Mouse (Mus musculus) ES-Bruce4 (cell line): ENCODE measurements at regions not wholly inside any gene's neighbourhood (a gene's known extent, or its start where the extent isn't known, plus 50 kb on each side); places are given as distances from the start of the nearest gene placed in this dataset.

Experiments
- CTCF ChIP-seq: IDR thresholded peaks from one replicate; pipeline ENCODE4 v1.8.1; 2011; ENCODE audit warnings: low read depth, low read length
- EP300 ChIP-seq: IDR thresholded peaks from 2 replicates; pipeline ENCODE4 v1.6.1; 2011; ENCODE audit warnings: low read depth, low read length; ENCODE audit not compliant: insufficient read depth
- POLR2A ChIP-seq: IDR thresholded peaks from one replicate; pipeline ENCODE4 v1.8.1; 2011; ENCODE audit warnings: low read length; ENCODE audit not compliant: insufficient read depth

- TF ChIP-seq POLR2A = no peak
- TF ChIP-seq CTCF = no peak
- no peak for TF ChIP-seq EP300
Measured at GRCm38 (mm10) chr11:84667711-84668110, 142.4 kb upstream of the Lhx1 start.
